Mouse (Mus musculus): ENCODE data around the gene Crebrf. TPM values are rescaled to one million over a fixed set of nuclear protein-coding genes. Genes with fewer than 3 reads are reported as not detected.

Crebrf gene
- polyA plus RNA-seq, 1 experiment from 2014 or later: 2.5 TPM

DNA sequence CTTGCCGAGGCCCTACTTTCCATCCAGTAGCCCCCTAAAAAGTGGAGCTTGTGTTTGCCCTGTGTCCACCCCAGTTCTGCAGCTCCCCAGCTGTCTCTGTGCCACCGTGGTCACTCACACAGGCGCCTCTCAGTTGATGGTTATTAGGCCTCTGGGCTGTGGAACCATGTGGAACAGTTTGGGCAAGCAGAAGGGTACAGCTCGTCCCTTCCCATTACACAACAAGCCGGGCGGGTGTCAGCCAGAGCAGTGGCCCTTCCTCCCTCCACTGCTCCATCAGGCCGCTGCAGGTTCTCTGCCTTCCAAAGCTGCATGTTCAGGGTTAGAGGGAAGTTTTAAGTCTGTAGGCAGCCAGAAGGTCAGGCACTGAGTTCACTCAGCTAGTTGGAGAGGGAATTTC is 24.3 kb upstream of the Crebrf start:
- Histone ChIP-seq H3K27me3 (ENCODE audit: poor library complexity, severe bottlenecking) (no peaks in the 10 kb centered on the region), H3K36me3 (replicated peaks) (peaks cover 7% of the 10 kb centered on the region), H3K4me3 (no peak overlapping the region), H3K9me3 (no peaks in the 10 kb centered on the region), H3K27ac (no peak overlapping the region), H3K4me1 (peaks cover 16% of the 10 kb centered on the region)
- no peak for DNase-seq (ENCODE audit: extremely low spot score, low spot score)
- WGBS: 89% methylated on average over 7 of the region's 7 CpGs

GRCm38 (mm10) chr17:26693424-26693823 is 22.0 kb upstream of the Crebrf start:
- no peak overlapping the region for H3K27ac ChIP-seq
- no peaks in the 10 kb centered on the region for H3K9me3 ChIP-seq
- no peaks in the 10 kb centered on the region for H3K27me3 ChIP-seq (ENCODE audit: poor library complexity, severe bottlenecking)
- H3K4me3 ChIP-seq: no peak overlapping the region
- WGBS: 90% methylated on average over 7 of the region's 7 CpGs
- no peak for DNase-seq (ENCODE audit: extremely low spot score, low spot score)
- H3K36me3 ChIP-seq (replicated peaks): peaks cover 26% of the 10 kb centered on the region
- H3K4me1 ChIP-seq: peaks cover 13% of the 10 kb centered on the region

- 84% methylated on average over 7 of the region's 7 CpGs for WGBS
- no peak for DNase-seq (ENCODE audit: extremely low spot score, low spot score)
- Histone ChIP-seq H3K27ac (no peak overlapping the region), H3K4me3 (no peak overlapping the region), H3K9me3 (no peaks in the 10 kb centered on the region), H3K27me3 (ENCODE audit: poor library complexity, severe bottlenecking) (no peaks in the 10 kb centered on the region), H3K4me1 (peaks cover 5% of the 10 kb centered on the region), H3K36me3 (replicated peaks) (peaks cover 34% of the 10 kb centered on the region)
Observed at GRCm38 (mm10) chr17:26694171-26694570, 21.3 kb upstream of the Crebrf start.

DNA sequence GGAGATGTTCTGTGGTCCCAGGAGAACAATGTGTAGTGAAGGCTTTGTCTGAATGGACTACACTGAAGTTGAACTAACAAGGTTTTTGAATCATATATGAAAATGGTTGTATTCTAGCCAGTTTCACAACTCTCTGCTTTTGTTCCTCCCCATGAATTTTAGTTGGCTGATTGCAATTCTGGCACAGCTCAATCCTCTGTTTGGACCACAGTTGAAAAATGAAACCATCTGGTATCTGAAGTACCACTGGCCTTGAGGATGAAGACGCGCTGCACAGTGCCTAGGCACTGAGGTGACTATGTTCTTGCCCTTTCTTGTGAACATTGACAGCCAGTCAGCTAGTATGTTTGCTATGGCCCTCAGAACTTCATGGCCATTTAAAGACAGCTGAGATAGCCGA is 20.3 kb upstream of the Crebrf start:
- no peak overlapping the region for H3K4me3 ChIP-seq
- no peak overlapping the region for H3K27ac ChIP-seq
- no peak for DNase-seq (ENCODE audit: extremely low spot score, low spot score)
- peaks cover 42% of the 10 kb centered on the region for H3K36me3 ChIP-seq (replicated peaks)
- H3K27me3 ChIP-seq (ENCODE audit: poor library complexity, severe bottlenecking): no peaks in the 10 kb centered on the region
- no peaks in the 10 kb centered on the region for H3K4me1 ChIP-seq
- 97% methylated on average over 3 of the region's 3 CpGs for WGBS
- H3K9me3 ChIP-seq: no peaks in the 10 kb centered on the region

DNA sequence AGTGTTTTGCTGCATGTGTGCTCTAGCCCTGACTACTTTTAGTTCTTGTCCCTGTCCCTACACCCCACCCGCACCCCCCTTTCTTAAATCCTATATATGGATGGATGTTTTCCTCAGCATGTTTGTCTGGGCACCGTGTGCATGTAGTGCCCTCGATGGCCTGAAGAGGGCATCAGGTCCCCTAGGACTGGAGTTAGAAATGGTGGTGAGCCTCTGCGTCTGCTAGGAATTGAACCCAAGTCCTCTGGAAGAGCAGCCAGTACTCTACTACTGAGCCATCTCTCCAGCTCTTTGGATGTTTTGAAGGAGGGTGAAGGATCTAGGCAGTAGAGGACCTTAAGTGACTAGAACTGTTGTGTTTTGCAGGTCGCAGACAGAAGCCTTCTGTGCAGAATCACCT is 16.6 kb upstream of the Crebrf start:
- no peaks in the 10 kb centered on the region for H3K4me1 ChIP-seq
- no peak overlapping the region for H3K4me3 ChIP-seq
- no peaks in the 10 kb centered on the region for H3K27me3 ChIP-seq (ENCODE audit: poor library complexity, severe bottlenecking)
- H3K9me3 ChIP-seq: no peaks in the 10 kb centered on the region
- no peak overlapping the region for H3K27ac ChIP-seq
- no peak for DNase-seq (ENCODE audit: extremely low spot score, low spot score)
- WGBS: 90% methylated on average over 5 of the region's 5 CpGs
- peaks cover 46% of the 10 kb centered on the region for H3K36me3 ChIP-seq (replicated peaks)

GRCm38 (mm10) chr17:26699819-26700616 is 15.4 kb upstream of the Crebrf start:
- Histone ChIP-seq H3K4me3 (no peak overlapping the region), H3K36me3 (replicated peaks) (peaks cover 46% of the 10 kb centered on the region), H3K9me3 (no peaks in the 10 kb centered on the region), H3K27ac (no peak overlapping the region), H3K27me3 (ENCODE audit: poor library complexity, severe bottlenecking) (no peaks in the 10 kb centered on the region), H3K4me1 (no peaks in the 10 kb centered on the region)
- WGBS: 95% methylated on average over 10 of the region's 10 CpGs
- DNase-seq (ENCODE audit: extremely low spot score, low spot score): no peak

- H3K27me3 ChIP-seq (ENCODE audit: poor library complexity, severe bottlenecking): no peaks in the 10 kb centered on the region
- WGBS: 88% methylated on average over 13 of the region's 13 CpGs
- no peaks in the 10 kb centered on the region for H3K9me3 ChIP-seq
- H3K4me1 ChIP-seq: no peaks in the 10 kb centered on the region
- no peak for DNase-seq (ENCODE audit: extremely low spot score, low spot score)
- H3K27ac ChIP-seq: no peak overlapping the region
- peaks cover 35% of the 10 kb centered on the region for H3K36me3 ChIP-seq (replicated peaks)
- H3K4me3 ChIP-seq: no peak overlapping the region
Observed at GRCm38 (mm10) chr17:26701565-26701964, 13.9 kb upstream of the Crebrf start.

DNA sequence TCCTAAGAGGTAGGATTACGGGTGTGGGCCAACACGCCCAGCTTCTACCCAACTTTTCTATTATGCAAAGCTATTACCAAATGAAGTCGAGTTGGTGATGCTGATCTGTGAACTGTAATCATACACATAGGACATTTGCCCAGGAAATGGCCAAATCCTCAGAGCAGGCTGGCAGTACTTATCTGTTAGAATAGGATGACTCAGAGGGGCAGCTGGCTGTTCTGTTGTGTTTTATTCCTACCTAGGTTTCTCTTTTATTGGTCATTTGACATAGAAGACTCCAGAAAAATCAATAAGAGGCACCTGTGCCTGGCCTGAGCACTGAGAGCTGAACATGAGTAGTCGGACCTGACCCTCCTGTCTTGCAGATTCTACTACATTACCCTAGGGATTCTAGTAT is 12.8 kb upstream of the Crebrf start:
- H3K4me3 ChIP-seq: no peak overlapping the region
- H3K27me3 ChIP-seq (ENCODE audit: poor library complexity, severe bottlenecking): no peaks in the 10 kb centered on the region
- H3K27ac ChIP-seq: no peak overlapping the region
- 87% methylated on average over 4 of the region's 4 CpGs for WGBS
- no peaks in the 10 kb centered on the region for H3K4me1 ChIP-seq
- peaks cover 28% of the 10 kb centered on the region for H3K36me3 ChIP-seq (replicated peaks)
- no peaks in the 10 kb centered on the region for H3K9me3 ChIP-seq
- DNase-seq (ENCODE audit: extremely low spot score, low spot score): no peak

DNA sequence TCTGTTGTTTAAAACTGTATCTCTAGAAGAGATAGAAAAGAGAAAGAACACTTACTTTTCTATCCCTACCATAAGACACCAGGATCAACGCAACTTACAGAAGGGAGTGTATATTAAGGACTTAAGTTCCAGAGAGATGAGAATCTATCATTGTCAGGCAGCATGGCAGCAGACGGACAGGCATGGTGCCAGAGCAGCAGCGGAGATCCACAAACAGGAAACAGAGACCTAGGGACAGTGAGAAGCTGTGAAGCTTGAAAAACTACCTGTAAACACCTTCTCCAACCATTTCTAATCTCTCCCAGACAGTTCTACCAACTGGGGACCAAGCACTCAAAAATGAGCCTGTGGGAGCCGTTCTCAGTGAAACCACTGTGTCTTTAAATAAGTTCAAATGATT is 11.8 kb upstream of the Crebrf start:
- no peaks in the 10 kb centered on the region for H3K4me1 ChIP-seq
- no peak for DNase-seq (ENCODE audit: extremely low spot score, low spot score)
- 94% methylated on average over 4 of the region's 4 CpGs for WGBS
- H3K4me3 ChIP-seq: no peak overlapping the region
- no peaks in the 10 kb centered on the region for H3K9me3 ChIP-seq
- H3K27ac ChIP-seq: no peak overlapping the region
- no peaks in the 10 kb centered on the region for H3K27me3 ChIP-seq (ENCODE audit: poor library complexity, severe bottlenecking)
- H3K36me3 ChIP-seq (replicated peaks): peaks cover 18% of the 10 kb centered on the region

DNA sequence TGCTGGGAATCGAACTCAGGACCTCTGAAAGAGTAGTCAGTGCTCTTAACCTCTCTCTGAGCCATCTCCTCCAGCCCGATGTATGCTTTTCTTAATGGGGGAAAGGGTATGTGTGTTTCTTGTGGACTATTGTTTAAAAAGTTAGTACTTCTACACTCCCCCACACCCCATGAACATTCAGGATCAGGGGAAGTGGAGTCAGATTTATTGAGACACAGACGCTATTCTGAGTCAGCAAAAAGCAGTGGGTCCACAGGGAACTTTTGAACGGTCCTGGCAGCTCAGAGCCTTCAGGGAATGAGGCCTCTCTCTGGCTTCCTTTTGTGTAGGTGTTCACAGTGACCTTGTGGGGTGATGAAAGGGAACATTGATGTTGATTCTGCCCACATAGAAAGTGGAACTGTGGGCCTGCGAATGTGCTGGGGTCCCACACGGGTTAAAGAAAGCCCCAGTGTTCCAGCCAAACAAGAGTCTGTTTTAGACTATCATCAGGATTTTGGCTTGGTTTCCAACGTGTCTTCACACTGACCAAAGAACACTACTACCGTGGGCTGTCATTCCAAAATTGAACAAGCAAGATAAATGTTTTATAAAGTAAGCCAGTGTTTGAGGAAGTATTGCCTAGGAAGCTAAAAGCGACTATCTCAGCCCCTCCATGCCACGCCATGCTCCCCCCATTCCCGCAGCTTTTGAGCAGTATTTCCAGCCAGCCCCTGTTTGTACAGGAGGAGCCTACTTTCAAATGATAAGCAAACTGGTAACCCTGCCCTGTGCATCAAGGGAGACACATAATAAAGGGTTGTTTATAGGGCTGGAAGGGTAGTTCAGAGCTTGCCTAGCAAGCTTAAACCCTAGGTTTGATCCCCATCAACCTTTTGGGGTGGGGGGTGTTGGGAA is 9.7 kb upstream of the Crebrf start:
- no peaks in the 10 kb centered on the region for H3K4me1 ChIP-seq
- no peak overlapping the region for H3K27ac ChIP-seq
- DNase-seq (ENCODE audit: extremely low spot score, low spot score): no peak
- H3K27me3 ChIP-seq (ENCODE audit: poor library complexity, severe bottlenecking): no peaks in the 10 kb centered on the region
- no peaks in the 10 kb centered on the region for H3K9me3 ChIP-seq
- no peak overlapping the region for H3K4me3 ChIP-seq
- WGBS: 79% methylated on average over 11 of the region's 11 CpGs
- H3K36me3 ChIP-seq (replicated peaks): no peaks in the 10 kb centered on the region; the same call in 1 of the 2 replicates

DNA sequence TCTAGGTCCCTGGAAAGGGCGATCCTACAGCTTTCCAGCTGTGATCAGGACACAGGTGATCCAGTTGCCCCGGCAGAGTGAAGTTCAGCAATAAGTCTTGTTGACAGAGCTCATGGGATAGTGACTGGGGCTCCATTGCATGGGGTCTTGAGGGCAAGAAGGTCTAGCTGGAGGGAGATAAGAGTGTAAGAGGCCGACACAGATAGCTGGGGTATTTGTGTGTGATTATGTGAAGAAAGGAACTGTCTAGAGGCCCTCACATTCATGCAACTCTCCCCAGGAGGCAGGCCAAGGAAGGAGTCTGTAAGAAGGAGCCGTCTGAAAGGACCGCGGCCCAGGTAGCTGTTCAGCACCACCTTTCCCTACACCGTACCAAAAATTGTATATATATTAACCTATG is 8.4 kb upstream of the Crebrf start:
- Histone ChIP-seq H3K9me3 (no peaks in the 10 kb centered on the region), H3K4me1 (no peaks in the 10 kb centered on the region), H3K36me3 (replicated peaks) (no peaks in the 10 kb centered on the region), H3K27ac (no peak overlapping the region), H3K27me3 (ENCODE audit: poor library complexity, severe bottlenecking) (no peaks in the 10 kb centered on the region), H3K4me3 (no peak overlapping the region)
- 76% methylated on average over 7 of the region's 7 CpGs for WGBS
- no peak for DNase-seq (ENCODE audit: extremely low spot score, low spot score)

- Histone ChIP-seq H3K36me3 (replicated peaks) (no peaks in the 10 kb centered on the region), H3K4me3 (no peak overlapping the region), H3K27me3 (ENCODE audit: poor library complexity, severe bottlenecking) (no peaks in the 10 kb centered on the region), H3K27ac (no peak overlapping the region), H3K4me1 (no peaks in the 10 kb centered on the region), H3K9me3 (no peaks in the 10 kb centered on the region)
- no peak for DNase-seq (ENCODE audit: extremely low spot score, low spot score)
Observed at GRCm38 (mm10) chr17:26708499-26708898, 7.0 kb upstream of the Crebrf start.

DNA sequence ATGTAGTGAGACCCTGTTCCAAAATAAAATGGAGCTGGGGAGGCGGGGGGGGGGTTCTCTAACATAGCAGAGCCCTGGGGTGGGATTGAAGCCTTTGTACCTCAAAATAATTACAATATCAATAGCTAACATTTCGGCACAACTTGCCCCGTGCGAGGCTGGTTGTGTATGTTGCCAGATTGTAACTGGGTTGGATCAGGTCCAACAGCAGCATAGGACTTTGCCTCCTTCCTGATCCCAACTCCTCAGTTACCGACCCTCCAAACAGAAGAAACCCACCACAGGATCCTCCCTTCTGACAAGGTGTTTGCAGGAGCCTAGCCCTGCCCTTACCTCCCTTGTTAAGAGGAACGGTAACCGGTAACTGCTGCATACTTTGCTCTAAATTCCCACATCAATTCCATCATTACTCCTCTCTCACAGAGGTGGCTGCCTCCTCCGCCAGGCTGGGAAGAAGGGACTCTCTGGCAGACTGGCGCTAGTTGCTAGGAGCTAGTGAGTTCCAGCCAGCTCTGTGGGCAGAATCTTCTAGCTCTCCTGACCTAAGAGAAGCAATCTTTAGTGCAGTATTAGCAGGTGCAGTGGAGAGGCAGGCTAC is 6.4 kb upstream of the Crebrf start:
- 66% methylated on average over 9 of the region's 9 CpGs for WGBS
- Histone ChIP-seq H3K4me1 (no peaks in the 10 kb centered on the region), H3K36me3 (replicated peaks) (no peaks in the 10 kb centered on the region), H3K9me3 (no peaks in the 10 kb centered on the region), H3K27me3 (ENCODE audit: poor library complexity, severe bottlenecking) (no peaks in the 10 kb centered on the region), H3K4me3 (no peak overlapping the region), H3K27ac (no peak overlapping the region)
- no peak for DNase-seq (ENCODE audit: extremely low spot score, low spot score)

Measured in forebrain, embryonic 10.5 days (tissue).